Mouse (Mus musculus): ENCODE measurements around the gene Tsc2. TPM values are rescaled to one million over a fixed set of nuclear protein-coding genes. Genes with fewer than 3 reads are reported as not detected.
"Not testable (repeated sequence)": the region's sequence is repeated elsewhere in the genome, so short reads cannot be mapped to it uniquely, and the experiment has no call there.

Gene Tsc2
- polyA plus RNA-seq, 1 experiment from 2014 or later = 72.8 TPM

GRCm38 (mm10) chr17:24667011-24667410 is 34.6 kb upstream of the Tsc2 start:
- H3K4me1 ChIP-seq = peaks cover 23% of the 10 kb centered on the region
- H3K9me3 ChIP-seq; H3K27me3 ChIP-seq; ATAC-seq (ENCODE audit: insufficient number of reproducible peaks, insufficient read depth, low FRiP score, low TSS enrichment); H3K4me3 ChIP-seq; H3K27ac ChIP-seq; H3K36me3 ChIP-seq; H3K4me2 ChIP-seq (replicated peaks); H3K9ac ChIP-seq: not testable (repeated sequence)
- WGBS = 67% methylated on average over 7 of the region's 7 CpGs

- Histone ChIP-seq H3K4me2 (replicated peaks) (peak within 1 kb of the TSS; percentile 85), H3K4me1 (peaks cover 13% of the 10 kb centered on the region; the same call in 1 of the 2 replicates), H3K9ac (peak within 1 kb of the TSS; percentile 57), H3K9me3 (no peaks in the 10 kb centered on the region), H3K4me3 (peak within 1 kb of the TSS; percentile 43), H3K27ac (no peak within 1 kb of the TSS), H3K27me3 (peaks cover 45% of the 10 kb centered on the region), H3K36me3 (no peaks in the 10 kb centered on the region)
- no peak; the same call in 1 of the 2 replicates for ATAC-seq (ENCODE audit: insufficient number of reproducible peaks, insufficient read depth, low FRiP score, low TSS enrichment)
- WGBS = 1% methylated on average over 47 of the region's 47 CpGs
Measured at GRCm38 (mm10) chr17:24658017-24658758, 25.8 kb upstream of the Tsc2 start, which contains the start of gene Npw. Gene Npw, minus strand, starts transcription at chr17:24658457.

GRCm38 (mm10) chr17:24654969-24655368 is 22.5 kb upstream of the Tsc2 start:
- peaks cover 16% of the 10 kb centered on the region for H3K4me1 ChIP-seq
- H3K27me3 ChIP-seq = peaks cover 35% of the 10 kb centered on the region
- no peak overlapping the region for H3K27ac ChIP-seq
- H3K36me3 ChIP-seq = no peaks in the 10 kb centered on the region
- 75% methylated on average over 4 of the region's 4 CpGs for WGBS
- ATAC-seq (ENCODE audit: insufficient number of reproducible peaks, insufficient read depth, low FRiP score, low TSS enrichment) = no peak
- H3K9ac ChIP-seq = no peak overlapping the region
- H3K4me2 ChIP-seq (replicated peaks) = no peak overlapping the region
- no peak overlapping the region for H3K4me3 ChIP-seq
- H3K9me3 ChIP-seq = no peaks in the 10 kb centered on the region

DNA sequence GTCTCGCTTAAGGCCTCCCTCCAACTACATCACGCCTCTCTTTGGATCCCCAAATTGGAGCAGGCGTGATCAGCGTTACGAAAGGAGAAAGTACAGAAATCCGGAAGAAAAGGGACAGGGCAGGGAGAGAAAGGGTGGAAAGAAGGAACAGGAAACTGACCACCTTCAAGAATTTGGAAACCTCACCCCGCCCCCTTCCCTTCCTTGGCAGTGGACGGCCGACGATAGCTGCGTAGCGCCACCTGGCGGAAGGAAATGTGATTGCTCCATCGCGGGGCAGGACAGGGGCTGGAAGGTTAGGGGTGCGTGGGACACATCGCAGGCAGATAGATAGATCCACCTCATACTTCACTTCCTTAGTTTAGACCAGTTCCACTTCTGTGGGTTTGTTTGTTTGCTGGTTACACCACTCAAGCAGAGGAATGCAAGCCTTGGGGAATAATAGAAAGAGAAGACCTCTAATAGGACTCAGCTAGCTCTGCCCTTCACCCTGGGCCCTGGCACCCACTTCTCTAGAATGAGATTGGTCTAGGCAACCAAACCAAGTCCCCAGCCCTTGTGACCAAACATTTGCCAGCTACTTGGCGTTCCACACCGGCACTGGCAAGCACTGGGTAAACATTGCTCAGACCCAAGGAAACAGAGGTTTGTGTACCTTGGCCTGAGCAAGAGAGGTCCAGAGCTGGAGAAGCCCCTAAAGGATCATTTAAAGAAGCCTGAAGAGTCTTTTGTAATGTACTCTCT is 21.7 kb upstream of the Tsc2 start:
- 5% methylated on average over 19 of the region's 19 CpGs for WGBS
- peaks cover 20% of the 10 kb centered on the region for H3K4me1 ChIP-seq
- peak overlapping the region; percentile 16 for H3K4me3 ChIP-seq
- H3K9me3 ChIP-seq = no peaks in the 10 kb centered on the region
- H3K36me3 ChIP-seq = no peaks in the 10 kb centered on the region
- H3K9ac ChIP-seq = no peak overlapping the region
- peaks cover 29% of the 10 kb centered on the region for H3K27me3 ChIP-seq
- no peak; the same call in 1 of the 2 replicates for ATAC-seq (ENCODE audit: insufficient number of reproducible peaks, insufficient read depth, low FRiP score, low TSS enrichment)
- H3K27ac ChIP-seq = no peak overlapping the region
- peak overlapping the region; percentile 44 for H3K4me2 ChIP-seq (replicated peaks)

GRCm38 (mm10) chr17:24651835-24652234 is 19.4 kb upstream of the Tsc2 start:
- no peak overlapping the region for H3K4me2 ChIP-seq (replicated peaks)
- no peak for ATAC-seq (ENCODE audit: insufficient number of reproducible peaks, insufficient read depth, low FRiP score, low TSS enrichment)
- H3K4me1 ChIP-seq = peaks cover 20% of the 10 kb centered on the region
- 0 out of 2 replicates have a peak overlapping the region, but pooled peaks have one; percentile 12 for H3K9ac ChIP-seq
- H3K36me3 ChIP-seq = no peaks in the 10 kb centered on the region
- H3K27me3 ChIP-seq = peaks cover 6% of the 10 kb centered on the region
- H3K9me3 ChIP-seq = no peaks in the 10 kb centered on the region
- 79% methylated on average over 3 of the region's 3 CpGs for WGBS
- H3K4me3 ChIP-seq = no peak overlapping the region
- no peak overlapping the region for H3K27ac ChIP-seq

DNA sequence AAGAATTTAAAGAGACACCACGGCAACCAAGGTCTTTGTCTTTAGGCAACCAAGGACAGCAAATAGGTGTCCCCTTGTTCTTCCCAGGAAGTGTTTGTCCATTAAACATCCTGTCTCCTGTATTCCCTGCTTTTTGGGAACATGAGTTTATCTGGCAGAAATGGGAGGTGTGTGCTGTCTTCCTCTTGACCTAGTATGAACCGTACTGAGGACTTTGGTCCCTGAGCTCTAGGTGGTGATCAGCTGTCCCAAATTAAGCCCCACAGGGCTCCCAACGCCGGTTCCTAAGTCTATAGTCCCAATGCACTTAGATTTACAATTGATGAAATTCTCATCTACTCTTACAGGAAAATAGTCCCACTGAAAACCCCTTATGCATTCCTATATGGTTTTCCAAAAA is 18.3 kb upstream of the Tsc2 start:
- H3K9ac ChIP-seq = no peak overlapping the region
- no peaks in the 10 kb centered on the region for H3K27me3 ChIP-seq
- peaks cover 20% of the 10 kb centered on the region for H3K4me1 ChIP-seq
- ATAC-seq (ENCODE audit: insufficient number of reproducible peaks, insufficient read depth, low FRiP score, low TSS enrichment) = no peak
- peak overlapping the region; percentile 97; the same call in 1 of the 2 replicates for H3K4me2 ChIP-seq (replicated peaks)
- no peaks in the 10 kb centered on the region for H3K9me3 ChIP-seq
- 76% methylated on average over 4 of the region's 4 CpGs for WGBS
- peak overlapping the region; percentile 72; the same call in 1 of the 2 replicates for H3K4me3 ChIP-seq
- no peak overlapping the region for H3K27ac ChIP-seq
- no peaks in the 10 kb centered on the region for H3K36me3 ChIP-seq

DNA sequence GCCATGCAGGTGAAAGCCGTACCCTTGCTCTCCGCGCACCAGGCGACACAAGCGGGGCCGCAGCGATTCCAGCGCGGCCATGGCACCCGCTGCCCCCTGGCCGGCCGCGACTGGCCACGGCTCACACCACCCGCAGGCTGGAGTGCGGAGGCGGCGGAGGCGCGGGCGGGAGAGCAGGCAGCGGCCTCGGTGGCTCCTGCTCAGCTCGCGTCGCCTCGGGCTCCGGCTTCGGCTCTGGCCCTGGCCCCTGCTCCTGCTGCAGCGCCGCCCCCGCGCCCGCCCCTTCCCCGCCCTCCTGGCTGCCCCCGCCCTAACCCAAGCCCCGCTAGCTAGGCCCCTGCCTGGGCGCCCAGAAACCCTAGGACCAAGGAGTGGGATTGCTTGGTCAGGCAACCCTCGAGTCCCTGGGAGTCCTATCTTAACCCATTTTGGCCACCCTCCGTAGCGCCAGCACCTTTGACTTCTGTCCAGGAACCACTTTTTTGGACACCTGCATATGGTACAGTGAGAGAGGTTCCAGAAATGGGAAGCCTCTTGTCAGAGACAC is 17.7 kb upstream of the Tsc2 start, which contains the start of gene Slc9a3r2:
Gene Slc9a3r2, minus strand, starts transcription at position 258 of the 547 bp plus-strand sequence.
- peak within 1 kb of the TSS; percentile 66 for H3K27ac ChIP-seq
- peaks cover 22% of the 10 kb centered on the region for H3K4me1 ChIP-seq
- peak; percentile 54 for ATAC-seq (ENCODE audit: insufficient number of reproducible peaks, insufficient read depth, low FRiP score, low TSS enrichment)
- H3K9ac ChIP-seq = peak within 1 kb of the TSS; percentile 91
- under 1% methylated on average over 33 of the region's 41 CpGs for WGBS
- H3K4me2 ChIP-seq (replicated peaks) = peak within 1 kb of the TSS; percentile 97
- H3K4me3 ChIP-seq = peak within 1 kb of the TSS; percentile 72
- no peaks in the 10 kb centered on the region for H3K27me3 ChIP-seq
- no peaks in the 10 kb centered on the region for H3K36me3 ChIP-seq
- H3K9me3 ChIP-seq = no peaks in the 10 kb centered on the region

DNA sequence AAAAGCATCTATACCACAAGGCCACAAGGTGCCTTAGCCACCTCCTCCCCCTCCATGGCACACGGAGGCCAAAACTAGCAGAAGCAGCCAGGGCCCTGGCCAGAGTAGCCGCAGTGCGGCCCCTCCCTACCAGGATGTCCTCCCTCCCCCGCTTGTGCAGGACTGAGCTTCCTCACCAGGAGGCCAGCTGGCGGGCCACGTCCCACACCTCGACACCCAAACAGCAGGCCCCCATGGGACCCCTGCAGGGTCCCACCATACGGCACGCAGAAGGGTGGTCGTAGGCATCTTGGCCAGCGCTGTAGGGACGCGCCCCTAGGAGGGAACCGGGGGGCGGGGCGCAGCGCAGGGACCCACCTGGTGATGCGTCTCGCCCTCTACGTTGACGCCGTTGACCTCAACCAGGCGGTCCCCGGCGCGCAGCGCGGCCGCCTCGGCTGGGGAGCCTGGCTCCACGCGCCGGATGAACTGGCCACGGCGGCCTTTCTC is 17.2 kb upstream of the Tsc2 start:
- Histone ChIP-seq H3K36me3 (no peaks in the 10 kb centered on the region), H3K9me3 (no peaks in the 10 kb centered on the region), H3K27ac (peak overlapping the region; percentile 66), H3K27me3 (no peaks in the 10 kb centered on the region), H3K4me3 (peak overlapping the region; percentile 72), H3K4me1 (peaks cover 27% of the 10 kb centered on the region), H3K9ac (peak overlapping the region; percentile 91), H3K4me2 (replicated peaks) (peak overlapping the region; percentile 97)
- ATAC-seq (ENCODE audit: insufficient number of reproducible peaks, insufficient read depth, low FRiP score, low TSS enrichment) = peak; percentile 23; the same call in 1 of the 2 replicates
- under 1% methylated on average over 35 of the region's 35 CpGs for WGBS

- peak overlapping the region; percentile 91; the same call in 1 of the 2 replicates for H3K9ac ChIP-seq
- H3K27me3 ChIP-seq = no peaks in the 10 kb centered on the region
- no peak overlapping the region for H3K27ac ChIP-seq
- WGBS = 70% methylated on average over 10 of the region's 10 CpGs
- H3K4me2 ChIP-seq (replicated peaks) = peak overlapping the region; percentile 97
- H3K4me3 ChIP-seq = peak overlapping the region; percentile 72
- H3K4me1 ChIP-seq = peaks cover 35% of the 10 kb centered on the region
- H3K9me3 ChIP-seq = no peaks in the 10 kb centered on the region
- H3K36me3 ChIP-seq = no peaks in the 10 kb centered on the region
- no peak for ATAC-seq (ENCODE audit: insufficient number of reproducible peaks, insufficient read depth, low FRiP score, low TSS enrichment)
Measured at GRCm38 (mm10) chr17:24648731-24649377, 16.4 kb upstream of the Tsc2 start.

GRCm38 (mm10) chr17:24647493-24647892 is 15.1 kb upstream of the Tsc2 start:
- H3K36me3 ChIP-seq = no peaks in the 10 kb centered on the region
- 0 out of 2 replicates have a peak overlapping the region, but pooled peaks have one; percentile 7 for H3K9ac ChIP-seq
- no peak overlapping the region for H3K4me2 ChIP-seq (replicated peaks)
- WGBS = 81% methylated on average over 11 of the region's 11 CpGs
- no peak overlapping the region for H3K27ac ChIP-seq
- H3K4me1 ChIP-seq = peaks cover 39% of the 10 kb centered on the region
- H3K9me3 ChIP-seq = no peaks in the 10 kb centered on the region
- H3K4me3 ChIP-seq = no peak overlapping the region
- H3K27me3 ChIP-seq = no peaks in the 10 kb centered on the region
- ATAC-seq (ENCODE audit: insufficient number of reproducible peaks, insufficient read depth, low FRiP score, low TSS enrichment) = no peak

DNA sequence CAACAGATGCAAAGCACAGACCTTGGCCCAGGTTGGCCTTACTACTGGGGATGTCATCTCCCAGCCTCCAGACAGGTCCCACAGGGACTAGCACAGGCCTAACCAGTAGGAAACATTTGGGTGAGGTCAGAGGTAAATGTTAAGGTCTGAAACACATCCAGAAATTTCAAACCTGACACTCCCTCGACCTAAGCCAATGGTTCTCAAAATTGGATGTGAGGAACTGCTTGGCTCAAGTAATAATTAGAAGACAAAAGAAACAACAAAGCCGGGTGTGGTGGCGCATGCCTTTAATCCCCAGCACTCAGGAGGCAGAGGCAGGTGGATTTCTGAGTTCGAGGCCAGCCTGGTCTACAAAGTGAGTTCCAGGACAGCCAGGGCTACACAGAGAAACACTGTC is 14.0 kb upstream of the Tsc2 start:
- Histone ChIP-seq H3K27ac (no peak overlapping the region), H3K4me3 (no peak overlapping the region), H3K4me2 (replicated peaks) (no peak overlapping the region), H3K27me3 (no peaks in the 10 kb centered on the region), H3K4me1 (peaks cover 39% of the 10 kb centered on the region), H3K36me3 (peaks cover 7% of the 10 kb centered on the region; the same call in 1 of the 2 replicates), H3K9ac (no peak overlapping the region), H3K9me3 (no peaks in the 10 kb centered on the region)
- ATAC-seq (ENCODE audit: insufficient number of reproducible peaks, insufficient read depth, low FRiP score, low TSS enrichment) = no peak
- WGBS = 80% methylated on average over 4 of the region's 4 CpGs

Measured in embryonic facial prominence, embryonic 12.5 days (tissue).